Mouse (Mus musculus) lung, adult 18-20 months (tissue): ENCODE results near the gene Nr0b2.
"Not testable (repeated sequence)": the region's sequence is repeated elsewhere in the genome, so short reads cannot be mapped to it uniquely, and the experiment has no call there.

Experiments
- DNase-seq, 2 experiments: peaks; one replicate each; pipeline ENCODE4 v3.0.0; 2022; ENCODE audit warnings: mixed read lengths in 2 of 2

Nr0b2 gene

DNA sequence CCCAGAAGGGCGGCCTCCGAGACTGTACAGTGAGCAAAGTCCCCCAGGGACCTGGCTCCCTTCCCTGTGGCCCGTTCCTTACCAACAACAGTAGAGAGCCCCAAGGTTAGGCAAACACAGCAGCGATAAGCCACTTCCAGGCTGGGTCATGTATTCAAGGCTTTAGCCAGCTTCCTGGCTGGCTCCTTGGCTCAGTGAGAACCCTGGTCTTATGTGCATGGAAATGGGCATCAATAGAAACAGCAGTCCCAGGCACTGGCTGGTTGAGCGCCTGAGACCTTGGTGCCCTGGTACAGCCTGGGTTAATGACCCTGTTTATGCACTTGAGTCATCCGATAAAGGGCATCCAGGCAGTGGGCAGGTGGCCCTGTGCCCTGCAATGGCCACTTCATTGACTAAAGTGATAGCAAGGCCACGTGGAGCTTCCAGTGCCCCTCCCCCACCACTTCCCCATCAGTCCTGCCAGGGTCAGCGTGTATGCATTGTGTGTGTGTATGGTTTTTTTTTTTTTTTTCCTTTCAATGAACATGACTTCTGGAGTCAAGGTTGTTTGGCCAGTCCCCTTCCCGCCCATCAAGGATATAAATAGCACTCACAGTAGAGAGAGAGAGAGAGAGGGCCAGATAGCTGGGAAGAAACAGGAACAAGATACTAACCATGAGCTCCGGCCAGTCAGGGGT, at the start of gene Nr0b2:
TSS of gene Nr0b2 (plus strand) at position 609 of the 680 bp plus-strand sequence.
- DNase-seq: no peak

DNA sequence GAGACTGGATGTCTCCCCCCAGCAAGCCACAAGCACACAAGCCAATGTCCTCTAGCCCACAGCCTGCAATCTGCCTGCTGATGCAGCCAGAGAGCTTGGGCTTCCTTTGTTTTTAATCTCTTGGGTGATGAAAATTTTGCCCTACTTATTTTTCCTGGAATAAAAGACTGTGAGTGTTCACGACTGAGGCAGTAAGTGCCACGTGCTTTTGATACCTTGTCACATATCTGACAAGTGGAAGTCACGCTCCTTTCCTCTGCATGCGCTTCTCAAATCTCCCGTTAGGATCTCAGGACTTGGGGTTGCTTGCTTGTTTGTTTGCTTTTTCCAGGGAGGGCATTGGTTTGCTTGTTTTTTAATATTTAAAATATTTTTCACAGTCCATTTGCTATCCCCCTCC, 48.9 kb upstream of the Nr0b2 start:
- DNase-seq: no peak

DNA sequence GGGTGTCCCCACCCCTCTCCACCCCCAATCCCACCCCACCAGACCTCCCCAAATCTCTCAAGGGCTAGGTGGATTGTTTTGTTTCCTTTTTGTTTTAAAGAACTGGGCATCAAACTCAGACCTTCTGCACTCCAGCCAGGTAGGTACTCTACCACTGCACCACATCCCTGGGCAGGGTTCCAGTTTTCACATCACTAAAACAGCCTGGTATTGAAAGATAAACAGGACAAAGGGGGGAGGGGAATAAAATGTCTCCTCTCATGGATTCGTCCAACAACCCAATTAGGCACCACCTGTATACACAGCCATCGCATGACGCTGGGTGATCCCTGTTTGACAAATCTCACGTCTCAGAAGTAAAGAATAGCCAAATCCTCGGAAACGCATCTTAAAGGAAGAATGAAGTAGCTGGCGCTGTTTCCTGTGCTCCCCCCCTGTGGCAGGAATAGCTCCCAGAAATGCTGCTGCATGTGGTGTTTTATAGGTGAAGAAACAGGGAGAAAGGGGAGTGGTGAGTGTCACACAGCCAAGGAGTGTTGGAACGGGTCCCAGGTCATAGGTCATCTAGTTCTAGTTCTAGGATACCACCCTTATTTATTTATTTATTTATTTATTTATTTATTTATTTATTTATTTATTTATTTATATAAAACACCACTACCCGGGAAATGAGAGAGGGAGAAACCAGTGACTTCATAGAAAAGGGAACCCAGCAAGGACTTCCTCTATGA, 48.3 kb upstream of the Nr0b2 start:
- no peak for DNase-seq

DNA sequence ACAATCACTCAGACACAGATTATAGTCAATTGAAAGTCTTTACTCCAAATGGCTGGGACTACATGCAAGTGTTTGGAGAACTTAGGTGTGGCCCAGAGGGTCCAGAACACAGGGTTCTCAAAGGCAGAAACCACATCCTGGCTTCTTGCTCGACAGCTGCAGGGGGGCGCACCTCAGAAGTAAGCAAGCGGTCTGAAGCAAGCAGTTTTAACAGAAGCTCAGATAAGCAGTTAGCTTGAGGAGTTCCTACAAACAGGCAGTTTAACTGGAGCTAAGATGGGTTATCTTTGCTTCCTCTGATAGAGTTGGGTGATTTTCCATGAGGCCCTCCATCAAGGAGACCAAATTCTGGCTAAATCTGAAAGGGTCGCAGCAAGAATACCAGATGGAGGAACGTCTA, 46.6 kb upstream of the Nr0b2 start:
- no peak for DNase-seq

DNA sequence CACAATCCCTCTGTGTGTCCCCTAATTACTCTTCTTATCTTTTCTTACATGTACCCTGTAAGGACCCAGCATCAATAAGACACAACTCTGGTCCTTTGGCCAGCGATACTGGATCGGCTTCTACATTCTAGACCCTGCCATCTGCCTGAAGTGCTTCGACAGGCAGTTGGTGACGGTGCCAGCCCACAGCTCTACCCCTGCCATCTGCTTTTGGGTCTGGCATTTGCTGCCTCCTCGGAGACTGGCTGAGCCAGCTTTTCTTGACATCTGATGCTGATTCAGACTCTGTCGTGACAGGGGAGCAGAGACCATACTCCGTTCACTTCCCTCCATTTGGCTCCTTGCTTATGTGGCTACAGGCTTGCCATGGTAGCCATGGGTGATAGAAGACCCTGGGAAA, 44.2 kb upstream of the Nr0b2 start:
- no peak for DNase-seq

DNA sequence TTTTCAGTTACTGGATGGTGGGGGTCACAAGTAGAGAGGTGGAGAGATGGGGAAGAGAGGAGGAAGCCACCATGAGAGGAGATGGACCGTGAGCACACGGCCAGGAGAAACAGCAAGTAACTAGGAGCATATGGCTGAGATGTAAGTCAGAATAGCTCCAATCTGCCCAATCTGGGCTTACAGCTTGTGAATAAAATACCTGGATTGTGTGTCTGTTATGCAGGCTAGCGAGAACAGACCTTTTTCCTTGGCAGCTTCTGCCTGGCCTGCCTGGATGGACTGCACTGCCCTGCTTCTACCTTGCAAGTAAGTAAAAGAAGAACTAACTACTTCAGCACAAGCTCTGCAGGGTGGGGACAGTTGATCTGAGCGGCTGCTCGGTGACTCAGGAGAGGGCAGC, 42.1 kb upstream of the Nr0b2 start:
- DNase-seq: no peak

DNA sequence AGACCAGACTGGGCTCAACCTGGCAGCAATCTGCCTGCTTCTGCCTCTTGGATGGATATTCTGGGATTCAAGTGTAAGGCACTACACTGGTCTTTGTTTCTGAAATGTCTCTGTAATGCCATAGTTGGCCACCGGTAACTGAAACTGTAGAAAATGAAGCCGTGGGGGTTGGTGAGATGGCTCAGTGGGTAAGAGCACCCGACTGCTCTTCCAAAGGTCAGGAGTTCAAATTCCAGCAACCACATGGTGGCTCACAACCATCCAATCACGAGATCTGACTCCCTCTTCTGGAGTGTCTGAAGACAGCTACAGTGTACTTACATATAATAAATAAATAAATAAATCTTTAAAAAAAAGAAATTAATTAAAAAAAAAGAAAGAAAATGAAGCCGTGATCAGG, 40.7 kb upstream of the Nr0b2 start:
- DNase-seq: not testable (repeated sequence)

DNA sequence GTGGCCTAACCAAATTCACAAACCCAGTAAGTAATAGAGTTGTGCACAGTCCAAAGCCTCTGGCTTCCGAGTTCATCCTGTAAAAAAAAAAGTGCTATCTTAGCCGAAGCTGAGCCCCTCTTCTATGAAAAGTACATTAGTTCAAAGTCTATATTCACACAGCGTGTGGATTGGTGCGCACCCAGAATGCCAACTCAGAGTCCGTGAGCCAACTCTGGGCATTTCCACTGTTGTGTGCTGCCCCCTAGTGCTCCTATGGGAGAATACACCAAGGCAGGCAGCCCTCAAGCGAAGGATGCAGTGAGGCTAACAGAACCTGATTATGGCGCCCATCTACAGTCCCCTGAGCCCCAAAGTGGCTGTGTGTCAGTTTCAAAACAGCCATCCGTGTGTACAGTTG, 40.2 kb upstream of the Nr0b2 start:
- DNase-seq: peak; percentile 71 to 75

DNA sequence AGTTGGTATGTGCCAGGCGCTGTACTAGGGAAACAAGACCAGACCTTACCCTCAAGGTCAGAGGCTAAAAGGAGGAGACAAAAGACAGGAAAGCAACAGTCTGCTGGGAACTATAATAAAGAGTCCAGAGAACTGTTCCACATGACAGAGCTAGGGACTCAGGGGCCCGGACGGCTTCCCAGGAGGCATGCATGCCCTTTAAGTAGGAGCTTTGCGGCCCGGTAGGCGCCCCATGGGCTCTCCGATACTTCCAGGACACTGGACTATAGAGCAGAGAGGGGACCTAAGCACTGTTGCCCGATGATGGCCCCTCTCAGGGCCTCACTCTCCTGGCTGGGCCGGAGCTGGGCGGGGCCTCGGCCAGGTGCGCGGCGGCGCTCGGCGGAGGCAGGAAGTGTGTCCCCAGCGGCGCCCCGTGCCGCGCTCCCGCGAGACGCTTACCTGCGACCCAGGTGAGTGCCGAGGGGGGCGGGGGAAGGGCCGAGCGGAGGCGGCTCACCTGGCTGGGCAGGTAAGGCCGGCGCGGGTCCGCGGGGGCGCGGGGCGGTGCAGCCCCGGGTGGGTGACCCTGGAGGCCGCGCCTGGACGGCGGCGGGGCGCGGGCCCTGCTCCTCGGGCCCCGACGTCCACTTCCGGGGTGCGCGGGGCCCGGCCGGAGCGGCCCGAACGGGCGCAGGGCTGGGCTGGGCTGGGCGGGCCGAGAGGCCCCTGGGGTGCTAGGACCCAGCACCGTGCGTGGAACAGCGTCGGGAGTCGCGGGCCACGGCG, 34.4 kb upstream of the Nr0b2 start, which contains the start of gene Kdf1:
TSS of gene Kdf1 (plus strand) at position 363 of the 768 bp plus-strand sequence.
- peak; percentile 79 to 88 for DNase-seq

DNA sequence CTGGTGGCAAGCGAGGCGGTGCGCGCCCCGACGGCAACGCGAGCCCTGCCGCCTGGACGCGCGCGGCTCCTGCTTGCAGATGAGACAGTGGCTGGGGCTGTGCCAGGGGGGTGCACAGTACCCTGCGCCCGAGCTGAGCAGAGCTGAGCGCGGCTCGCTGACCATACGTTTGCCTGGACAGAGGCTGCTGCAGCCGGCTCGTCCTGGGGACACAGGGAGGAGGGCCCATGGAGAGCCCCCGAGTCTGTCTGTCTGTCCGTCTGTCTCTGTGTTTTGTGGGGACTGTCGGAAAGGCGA, 33.9 kb upstream of the Nr0b2 start:
- DNase-seq: no peak

DNA sequence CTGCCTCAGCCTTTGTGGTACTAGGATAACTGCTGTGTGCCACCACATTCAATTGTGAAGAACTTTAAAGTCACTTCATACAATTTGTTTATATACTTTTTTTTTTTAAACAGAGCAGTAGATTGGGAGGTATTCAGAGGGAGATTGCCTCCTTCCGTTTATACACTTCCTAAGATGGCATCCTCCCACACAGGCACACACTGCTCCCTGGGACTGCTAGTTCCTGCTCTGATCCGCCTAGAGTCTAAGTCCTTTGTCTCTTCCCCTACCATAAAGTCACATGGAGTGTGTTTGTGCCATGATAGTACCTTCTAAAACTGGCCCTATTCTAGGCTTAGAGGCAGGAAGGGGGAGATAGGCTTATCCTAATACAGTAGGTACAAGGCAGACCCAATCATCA, 31.7 kb upstream of the Nr0b2 start:
- no peak for DNase-seq

DNA sequence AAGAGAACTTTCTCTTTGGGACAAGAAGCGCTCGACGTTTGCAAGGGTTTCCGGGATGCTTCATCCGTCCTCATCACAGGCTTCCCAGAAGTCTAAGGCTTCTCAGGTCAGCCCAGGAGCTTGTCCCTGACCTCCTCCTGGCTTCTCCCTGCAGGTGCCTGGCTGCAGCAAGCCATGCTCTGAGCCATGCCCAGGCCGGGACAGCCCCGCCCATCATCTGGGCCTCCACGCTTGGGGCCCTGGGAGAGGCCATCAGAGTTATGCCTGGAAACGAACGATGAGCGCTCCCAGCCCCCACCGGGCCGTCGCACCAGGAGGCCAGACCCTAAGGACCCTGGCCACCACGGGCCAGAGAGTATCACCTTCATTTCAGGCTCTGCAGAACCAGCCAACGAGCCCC, 25.4 kb upstream of the Nr0b2 start:
- no peak for DNase-seq

DNA sequence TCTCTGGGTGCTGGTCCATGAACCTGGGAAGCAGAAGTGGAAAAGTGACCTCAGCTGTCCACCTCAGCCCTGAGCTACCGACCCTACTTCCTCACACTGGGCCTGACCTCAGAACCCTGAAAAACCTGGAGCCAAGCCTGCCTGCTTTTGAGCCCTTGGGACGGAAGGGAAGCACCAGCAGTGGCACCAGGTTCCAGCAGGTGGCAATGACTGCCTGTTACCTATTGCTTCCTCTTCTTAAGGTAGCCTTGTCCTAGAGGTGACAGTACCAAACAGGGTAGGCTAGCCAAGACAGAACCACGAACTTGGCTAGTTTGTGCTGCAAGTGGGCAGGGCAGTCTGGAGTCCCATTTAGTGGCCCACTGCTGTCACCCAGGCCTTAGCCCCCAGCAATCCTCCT, 20.4 kb upstream of the Nr0b2 start:
- no peak for DNase-seq

DNA sequence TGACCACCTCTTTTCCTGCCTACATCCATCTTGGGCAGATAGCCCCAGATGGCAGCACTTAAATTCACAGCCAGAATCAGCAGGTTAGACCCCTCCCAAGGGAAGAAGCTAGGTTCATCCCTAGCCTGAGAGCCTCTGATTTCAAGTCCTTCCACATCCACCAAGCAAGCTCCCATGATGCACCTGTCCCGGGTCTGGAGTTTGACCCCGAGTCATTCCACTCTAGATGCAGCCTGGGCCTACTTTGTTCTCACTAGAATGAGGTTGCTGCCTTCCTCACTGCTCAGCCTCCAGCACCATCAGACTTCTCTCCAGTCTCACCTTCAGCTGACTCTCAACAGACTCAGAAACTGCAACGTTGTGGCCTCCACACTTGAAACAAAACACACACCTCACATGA, 17.1 kb upstream of the Nr0b2 start:
- DNase-seq: no peak

DNA sequence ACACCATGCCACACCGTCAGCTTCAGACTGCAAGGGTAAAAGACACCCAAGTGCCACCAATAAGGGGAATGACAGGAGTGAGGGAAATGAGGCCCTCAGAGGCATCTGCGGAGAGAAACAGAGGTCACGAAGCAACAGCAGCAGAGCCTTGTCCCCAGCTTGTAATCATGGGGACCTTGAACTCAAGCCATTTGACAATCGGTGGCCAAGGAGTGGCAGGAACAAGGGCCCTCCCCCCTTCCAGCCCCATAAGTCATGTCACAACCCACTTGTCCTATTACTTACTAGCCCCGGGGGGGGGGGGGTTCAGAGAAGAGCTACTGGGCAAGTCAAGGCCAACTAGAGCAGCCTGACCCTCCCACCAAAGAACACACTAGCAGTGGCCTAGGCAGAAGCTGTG, 16.5 kb upstream of the Nr0b2 start:
- DNase-seq: no peak

DNA sequence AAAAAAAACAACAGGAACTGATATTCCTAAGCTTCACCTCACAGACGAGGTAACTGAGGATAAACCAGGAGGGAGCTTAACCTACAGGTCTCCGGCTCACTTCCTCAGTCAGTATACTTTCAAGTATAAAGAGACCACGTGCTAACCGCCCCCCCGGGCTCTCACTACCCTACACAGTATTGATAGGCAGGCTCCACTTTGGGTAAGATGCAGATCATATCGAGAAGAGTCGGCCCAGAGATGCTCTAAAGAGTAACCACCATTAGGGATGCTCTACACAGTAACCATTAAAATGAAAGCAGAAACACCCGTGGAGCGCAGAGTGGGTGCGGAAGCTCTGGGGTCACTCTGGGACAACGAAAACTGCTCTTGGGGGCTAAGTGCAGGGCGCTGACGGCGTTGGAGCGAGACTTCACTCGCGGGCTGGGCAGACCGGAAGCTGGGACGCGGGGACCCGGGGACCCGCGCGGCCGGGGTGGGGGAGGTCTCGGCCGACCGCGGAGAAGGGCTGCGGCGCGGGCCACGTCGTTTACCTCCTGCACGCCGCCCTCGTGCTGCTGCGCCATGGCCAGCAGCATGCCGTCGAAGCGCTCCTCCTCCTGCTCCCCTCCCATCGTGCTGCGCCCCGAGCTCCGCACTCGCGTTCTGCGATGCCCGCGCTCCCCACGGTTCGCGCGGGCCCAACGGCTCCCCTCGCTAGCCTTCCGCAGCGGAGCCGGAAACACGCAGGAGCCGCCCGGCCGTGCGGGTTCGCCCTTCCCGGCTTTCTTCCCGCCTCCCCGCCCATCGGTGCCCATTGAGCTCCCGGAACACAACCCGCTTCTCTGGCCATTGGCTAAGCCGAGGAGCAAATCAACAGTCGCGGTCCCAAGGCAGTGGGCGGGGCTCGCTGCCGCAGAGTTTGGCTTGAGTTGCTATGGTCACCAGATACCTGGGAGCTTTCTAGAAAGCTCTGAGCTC, 7.6 kb upstream of the Nr0b2 start, which contains the start of gene Nudc:
TSS of gene Nudc (minus strand) at position 725 of the 960 bp plus-strand sequence.
- DNase-seq: peak; percentile 98 to 99

DNA sequence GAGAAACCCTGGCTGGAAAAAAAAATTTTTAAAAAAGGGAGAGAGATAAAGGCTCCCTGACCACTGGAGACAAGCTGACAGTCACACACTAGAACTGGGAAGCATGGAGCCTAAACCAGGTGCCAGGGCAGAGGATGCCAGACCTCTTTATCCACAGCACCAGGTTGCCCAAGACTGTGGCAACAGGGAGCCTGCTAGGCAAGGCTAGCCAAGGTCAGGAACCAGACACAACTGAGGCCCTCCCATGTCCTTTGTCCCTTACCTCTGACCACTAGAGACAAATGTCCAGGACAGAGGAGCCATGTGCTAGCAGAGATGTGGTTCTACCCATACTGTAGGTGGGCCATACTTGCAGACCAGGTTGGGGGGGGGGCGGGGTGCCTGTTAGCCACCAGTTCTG, 1.1 kb upstream of the Nr0b2 start:
- no peak for DNase-seq

DNA sequence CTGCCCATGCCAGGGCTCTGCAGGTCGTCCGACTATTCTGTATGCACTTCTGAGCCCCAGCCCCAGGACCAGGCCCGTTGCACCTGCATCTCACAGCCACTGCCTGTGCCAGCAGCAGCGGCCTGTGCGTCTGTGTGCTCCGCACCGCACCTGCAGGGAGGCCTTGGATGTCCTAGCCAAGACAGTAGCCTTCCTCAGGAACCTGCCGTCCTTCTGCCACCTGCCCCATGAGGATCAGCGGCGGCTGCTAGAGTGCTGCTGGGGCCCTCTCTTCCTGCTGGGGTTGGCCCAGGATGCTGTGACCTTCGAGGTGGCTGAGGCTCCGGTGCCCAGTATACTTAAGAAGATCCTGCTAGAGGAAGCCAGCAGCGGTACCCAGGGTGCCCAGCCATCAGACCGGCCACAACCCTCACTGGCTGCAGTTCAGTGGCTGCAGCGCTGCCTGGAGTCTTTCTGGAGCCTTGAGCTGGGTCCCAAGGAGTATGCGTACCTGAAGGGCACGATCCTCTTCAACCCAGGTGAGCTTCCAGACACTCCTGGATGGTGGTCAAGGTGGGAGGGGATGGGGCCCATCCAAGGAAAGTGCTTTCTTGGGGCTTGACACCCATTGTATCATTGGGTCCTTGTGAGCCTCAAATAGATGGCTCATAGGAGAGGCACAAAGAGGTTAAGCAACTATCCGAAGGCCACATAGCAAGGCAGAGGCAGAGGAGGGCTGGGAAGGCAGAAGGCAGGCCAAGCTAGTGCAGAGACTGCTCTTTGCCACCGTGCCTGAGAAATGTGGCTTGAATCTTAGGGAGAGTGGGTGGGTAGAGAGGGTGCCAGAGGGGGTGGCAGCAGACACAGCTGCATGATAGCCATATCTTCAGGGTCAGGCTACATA, 513 bp downstream of the Nr0b2 start:
- DNase-seq: no peak

DNA sequence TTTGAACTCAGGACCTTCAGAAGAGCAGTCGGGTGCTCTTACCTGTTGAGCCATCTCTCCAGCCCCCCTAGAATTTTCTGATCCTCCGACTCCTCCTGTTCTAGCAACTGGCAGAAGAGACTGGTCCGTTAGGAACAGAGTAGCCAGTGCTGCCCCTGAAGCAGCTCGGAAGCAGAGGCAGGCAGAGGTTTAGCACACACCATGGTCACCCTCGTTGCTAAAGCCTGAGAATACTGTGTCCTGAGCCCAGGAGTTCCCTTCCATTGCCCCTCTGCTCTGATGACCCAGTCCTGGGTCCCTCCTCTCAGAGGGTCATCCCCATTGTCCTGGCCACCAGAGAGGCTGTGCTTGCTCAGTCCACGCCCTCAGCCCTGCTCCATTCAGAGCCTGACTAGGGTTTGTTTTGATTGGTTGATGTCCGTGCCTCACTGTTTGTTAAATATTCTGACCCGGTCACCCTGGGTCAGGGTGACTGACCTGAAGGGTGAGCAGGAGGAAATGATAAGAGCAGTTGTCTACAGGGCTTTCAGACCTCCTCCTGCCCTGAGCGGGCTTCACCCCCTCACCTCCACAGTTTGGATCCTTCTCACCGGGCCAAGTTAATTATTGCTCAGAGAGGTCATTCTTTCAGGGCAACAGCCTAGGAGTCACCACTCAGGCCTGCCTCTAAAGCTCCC, 4.0 kb downstream of the Nr0b2 start:
- DNase-seq: no peak

DNA sequence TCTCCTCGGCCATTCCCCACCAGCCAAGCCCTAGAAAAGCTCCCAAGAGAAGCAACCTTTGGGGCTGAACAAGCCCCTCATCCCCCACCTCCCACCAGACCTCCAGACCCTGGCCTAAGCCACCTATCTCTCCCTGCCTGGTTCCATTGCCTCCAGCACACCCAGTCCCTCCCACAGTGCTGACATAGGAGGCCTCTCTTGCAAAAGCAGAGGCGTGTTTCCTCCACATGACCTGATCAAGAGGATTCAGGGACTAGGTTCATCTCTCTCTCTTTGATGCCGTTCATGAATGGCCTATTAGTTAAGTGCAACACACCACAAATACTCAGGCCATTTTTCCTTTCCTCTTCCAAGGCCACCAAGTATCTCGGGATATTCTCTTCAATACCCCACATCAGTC, 6.7 kb downstream of the Nr0b2 start:
- no peak for DNase-seq

DNA sequence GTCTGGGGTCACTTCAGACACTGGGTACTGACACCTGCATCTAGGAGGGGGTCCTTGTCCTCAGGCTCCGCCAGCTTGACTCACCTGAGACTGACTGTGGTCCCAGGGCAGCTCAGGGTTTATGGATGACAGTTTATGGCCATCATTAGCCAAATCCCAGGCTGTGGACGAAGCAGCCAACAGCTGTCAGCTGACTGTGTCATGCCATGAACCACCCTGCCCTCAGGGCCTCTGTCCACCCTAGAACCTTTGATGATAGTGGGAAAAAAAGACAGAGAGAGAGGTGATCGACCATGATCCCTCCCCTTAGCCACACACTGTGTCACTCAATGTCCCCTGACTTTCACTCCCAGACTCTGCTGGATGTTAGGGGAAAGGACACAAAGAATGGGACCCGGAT, 8.4 kb downstream of the Nr0b2 start:
- no peak for DNase-seq
